Mouse (Mus musculus): ENCODE measurements around the gene Gm20696. TPM values are rescaled to one million over a fixed set of nuclear protein-coding genes. Genes with fewer than 3 reads are reported as not detected.

Gene Gm20696
- polyA plus RNA-seq, 1 experiment from 2014 or later: 2.7 TPM

GRCm38 (mm10) chr6:99636121-99636520 lies 30.5 kb downstream of the Gm20696 start:
- no peak overlapping the region for H3K9ac ChIP-seq
- peaks cover 16% of the 10 kb centered on the region for H3K4me1 ChIP-seq (replicated peaks)
- no peaks in the 10 kb centered on the region for H3K9me3 ChIP-seq
- no peak overlapping the region for H3K4me2 ChIP-seq
- 48% methylated on average over 9 of the region's 9 CpGs for WGBS
- H3K36me3 ChIP-seq: peaks cover 15% of the 10 kb centered on the region; the same call in 1 of the 2 replicates
- no peak overlapping the region for H3K4me3 ChIP-seq
- ATAC-seq (ENCODE audit: low read depth): no peak
- no peak overlapping the region for H3K27ac ChIP-seq (replicated peaks)
- H3K27me3 ChIP-seq: no peaks in the 10 kb centered on the region

- no peak overlapping the region for H3K4me2 ChIP-seq
- H3K9ac ChIP-seq: no peak overlapping the region
- H3K36me3 ChIP-seq: peaks cover 8% of the 10 kb centered on the region
- H3K9me3 ChIP-seq: no peaks in the 10 kb centered on the region
- H3K27me3 ChIP-seq: 0 out of 2 replicates have a peak, but pooled peaks cover 2% of the 10 kb centered on the region
- peaks cover 16% of the 10 kb centered on the region for H3K4me1 ChIP-seq (replicated peaks)
- no peak overlapping the region for H3K4me3 ChIP-seq
- ATAC-seq (ENCODE audit: low read depth): no peak
- 91% methylated on average over 32 of the region's 32 CpGs for WGBS
- H3K27ac ChIP-seq (replicated peaks): no peak overlapping the region
Observed at GRCm38 (mm10) chr6:99632121-99632980, 34.2 kb downstream of the Gm20696 start.

DNA sequence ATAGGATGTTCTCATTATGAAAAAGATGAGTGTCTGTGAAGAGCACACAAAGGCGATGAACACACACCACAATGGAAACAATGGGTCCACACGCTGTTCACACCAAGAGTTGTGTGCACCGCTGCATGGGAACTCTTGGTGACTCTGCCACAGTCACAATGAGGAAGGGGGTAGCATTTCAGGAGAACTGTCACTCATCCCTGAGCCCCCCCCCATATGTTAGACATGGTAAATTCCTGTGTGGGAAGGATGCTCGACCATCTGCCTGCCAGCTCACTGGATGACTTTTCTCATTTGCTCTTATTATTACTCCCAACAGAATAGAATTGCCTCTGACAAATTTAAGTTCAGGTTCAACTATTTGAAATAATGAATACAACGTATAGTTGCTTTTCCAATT lies 35.0 kb downstream of the Gm20696 start:
- Histone ChIP-seq H3K4me3 (no peak overlapping the region), H3K4me2 (no peak overlapping the region), H3K27ac (replicated peaks) (no peak overlapping the region), H3K27me3 (0 out of 2 replicates have a peak, but pooled peaks cover 2% of the 10 kb centered on the region), H3K4me1 (replicated peaks) (peaks cover 9% of the 10 kb centered on the region), H3K9me3 (no peaks in the 10 kb centered on the region), H3K9ac (no peak overlapping the region), H3K36me3 (peaks cover 8% of the 10 kb centered on the region)
- no peak for ATAC-seq (ENCODE audit: low read depth)
- WGBS: 81% methylated on average over 5 of the region's 5 CpGs

DNA sequence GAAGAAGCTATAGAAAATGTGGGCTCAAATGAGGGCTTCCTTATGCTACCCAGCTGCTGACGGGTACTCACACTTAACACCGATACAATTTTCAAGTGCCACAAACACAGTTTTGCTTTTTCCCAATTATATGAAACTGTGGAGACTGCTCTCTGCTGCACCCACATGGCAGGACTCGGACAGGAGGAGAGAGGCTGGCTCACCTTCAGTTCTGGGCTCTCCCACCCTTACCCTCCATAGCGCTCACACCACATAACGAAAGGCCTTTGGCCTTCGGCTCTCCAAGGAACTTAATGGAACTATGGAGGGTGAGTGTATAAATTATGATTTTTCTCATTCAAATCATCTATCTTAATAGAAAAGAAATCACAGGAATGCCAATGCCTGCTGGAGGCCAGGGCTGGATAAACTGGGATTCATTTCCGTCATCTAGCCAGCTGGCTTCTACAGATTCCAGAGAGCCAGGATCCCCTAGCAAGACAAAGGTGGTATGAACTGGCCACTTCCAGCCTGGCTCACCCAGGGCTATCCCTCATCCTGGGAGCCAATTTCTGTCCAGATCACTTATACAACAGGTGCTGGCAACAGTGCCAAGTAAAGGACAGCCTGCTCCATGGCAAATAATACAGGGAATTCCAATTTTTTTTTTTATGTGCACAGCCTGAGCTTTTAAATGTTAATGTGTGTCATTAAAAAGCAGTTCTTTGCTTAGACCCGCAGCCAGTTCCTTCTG lies 36.7 kb downstream of the Gm20696 start:
- Histone ChIP-seq H3K4me1 (replicated peaks) (peaks cover 6% of the 10 kb centered on the region; the same call in 1 of the 2 replicates), H3K4me2 (no peak overlapping the region), H3K4me3 (no peak overlapping the region), H3K27ac (replicated peaks) (no peak overlapping the region), H3K27me3 (0 out of 2 replicates have a peak, but pooled peaks cover 2% of the 10 kb centered on the region), H3K9me3 (no peaks in the 10 kb centered on the region), H3K9ac (no peak overlapping the region), H3K36me3 (peaks cover 8% of the 10 kb centered on the region)
- WGBS: 70% methylated on average over 8 of the region's 8 CpGs
- ATAC-seq (ENCODE audit: low read depth): no peak

DNA sequence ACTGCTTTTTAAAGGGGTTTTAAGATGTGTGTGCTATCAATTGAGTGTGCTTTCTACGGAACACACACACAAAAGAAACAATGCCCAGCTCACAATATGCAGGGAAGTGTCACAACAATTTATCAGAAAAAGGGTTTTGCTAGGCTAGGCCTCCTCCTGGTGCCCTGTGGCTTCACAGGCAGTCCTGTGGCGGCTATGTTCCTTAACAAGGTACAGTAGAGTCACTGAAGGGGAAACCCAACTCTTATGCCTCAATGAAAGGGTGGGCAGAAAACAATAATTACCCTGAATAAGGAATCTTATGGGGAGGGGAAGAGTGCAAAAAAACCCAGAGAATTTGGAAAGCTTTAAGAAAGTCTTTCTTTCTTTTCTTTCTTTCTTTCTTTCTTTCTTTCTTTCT lies 40.2 kb downstream of the Gm20696 start:
- no peak for ATAC-seq (ENCODE audit: low read depth)
- Histone ChIP-seq H3K27me3 (peaks cover 7% of the 10 kb centered on the region), H3K27ac (replicated peaks) (no peak overlapping the region), H3K9ac (no peak overlapping the region), H3K4me1 (replicated peaks) (peaks cover 23% of the 10 kb centered on the region), H3K36me3 (peaks cover 5% of the 10 kb centered on the region), H3K9me3 (no peaks in the 10 kb centered on the region), H3K4me2 (no peak overlapping the region), H3K4me3 (no peak overlapping the region)
- whole genome bisulfite sequencing: 40% methylated on average over 2 of the region's 2 CpGs

- H3K9me3 ChIP-seq: no peaks in the 10 kb centered on the region
- WGBS: 35% methylated on average over 7 of the region's 7 CpGs
- peaks cover 2% of the 10 kb centered on the region for H3K36me3 ChIP-seq
- no peak overlapping the region for H3K9ac ChIP-seq
- H3K27me3 ChIP-seq: peaks cover 7% of the 10 kb centered on the region
- H3K4me2 ChIP-seq: no peak overlapping the region
- peaks cover 28% of the 10 kb centered on the region for H3K4me1 ChIP-seq (replicated peaks)
- no peak overlapping the region for H3K27ac ChIP-seq (replicated peaks)
- H3K4me3 ChIP-seq: no peak overlapping the region
- no peak for ATAC-seq (ENCODE audit: low read depth)
Observed at GRCm38 (mm10) chr6:99625803-99626202, 40.8 kb downstream of the Gm20696 start.

- no peak for ATAC-seq (ENCODE audit: low read depth)
- Histone ChIP-seq H3K27me3 (peaks cover 7% of the 10 kb centered on the region), H3K9me3 (no peaks in the 10 kb centered on the region), H3K4me2 (no peak overlapping the region), H3K27ac (replicated peaks) (no peak overlapping the region), H3K36me3 (no peaks in the 10 kb centered on the region; the same call in 1 of the 2 replicates), H3K4me1 (replicated peaks) (peaks cover 28% of the 10 kb centered on the region), H3K4me3 (no peak overlapping the region), H3K9ac (no peak overlapping the region)
- 65% methylated on average over 7 of the region's 7 CpGs for WGBS
Observed at GRCm38 (mm10) chr6:99625306-99625705, 41.3 kb downstream of the Gm20696 start.

DNA sequence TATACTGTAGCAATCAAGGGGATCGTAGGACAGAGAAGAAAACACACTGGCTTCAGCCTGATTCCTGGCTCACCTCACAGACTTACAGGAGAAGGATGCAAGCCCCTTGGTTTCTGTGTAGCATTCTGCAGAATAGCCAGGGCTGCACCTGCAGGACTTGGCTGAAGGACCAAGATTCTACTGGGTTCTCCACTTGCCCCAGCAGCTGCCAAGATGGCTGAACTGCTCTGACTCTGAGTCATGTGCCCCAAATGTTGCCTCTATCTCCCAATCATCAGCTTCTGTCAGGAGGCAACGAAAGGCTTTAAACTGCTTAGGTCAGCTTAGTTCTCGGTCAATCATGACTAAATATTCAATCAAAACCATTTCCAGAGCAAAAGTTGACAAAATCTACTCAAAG lies 42.1 kb downstream of the Gm20696 start:
- H3K4me2 ChIP-seq: no peak overlapping the region
- H3K4me1 ChIP-seq (replicated peaks): peaks cover 28% of the 10 kb centered on the region
- no peak overlapping the region for H3K9ac ChIP-seq
- ATAC-seq (ENCODE audit: low read depth): no peak
- no peaks in the 10 kb centered on the region; the same call in 1 of the 2 replicates for H3K36me3 ChIP-seq
- WGBS: 90% methylated on average over 3 of the region's 3 CpGs
- peaks cover 7% of the 10 kb centered on the region for H3K27me3 ChIP-seq
- no peak overlapping the region for H3K27ac ChIP-seq (replicated peaks)
- H3K9me3 ChIP-seq: no peaks in the 10 kb centered on the region
- no peak overlapping the region for H3K4me3 ChIP-seq

DNA sequence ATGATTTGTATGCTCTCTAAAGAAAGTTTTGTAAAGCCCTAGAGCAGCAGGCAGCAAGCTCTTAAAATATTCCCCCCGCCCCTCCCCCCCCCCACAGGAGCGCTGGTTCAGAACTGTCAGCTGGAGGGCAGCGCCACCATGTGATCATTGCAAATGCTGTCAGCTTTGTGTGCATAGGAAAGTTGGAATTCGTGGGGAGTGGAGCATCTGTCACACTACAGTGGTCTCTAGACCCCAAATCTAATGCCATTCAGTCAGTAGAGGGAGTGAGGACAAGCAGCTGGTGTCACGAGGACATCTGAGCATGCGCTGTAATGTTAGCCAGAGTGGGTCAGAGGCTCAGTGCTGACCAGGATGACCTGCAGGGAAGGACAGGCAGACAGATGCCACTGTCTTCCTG lies 43.0 kb downstream of the Gm20696 start:
- WGBS: 11% methylated on average over 6 of the region's 6 CpGs
- Histone ChIP-seq H3K9ac (no peak overlapping the region), H3K36me3 (no peaks in the 10 kb centered on the region), H3K27me3 (peaks cover 7% of the 10 kb centered on the region), H3K4me2 (no peak overlapping the region), H3K9me3 (no peaks in the 10 kb centered on the region), H3K4me1 (replicated peaks) (peaks cover 28% of the 10 kb centered on the region), H3K27ac (replicated peaks) (no peak overlapping the region), H3K4me3 (no peak overlapping the region)
- ATAC-seq (ENCODE audit: low read depth): peak; percentile 40; the same call in 1 of the 2 replicates

DNA sequence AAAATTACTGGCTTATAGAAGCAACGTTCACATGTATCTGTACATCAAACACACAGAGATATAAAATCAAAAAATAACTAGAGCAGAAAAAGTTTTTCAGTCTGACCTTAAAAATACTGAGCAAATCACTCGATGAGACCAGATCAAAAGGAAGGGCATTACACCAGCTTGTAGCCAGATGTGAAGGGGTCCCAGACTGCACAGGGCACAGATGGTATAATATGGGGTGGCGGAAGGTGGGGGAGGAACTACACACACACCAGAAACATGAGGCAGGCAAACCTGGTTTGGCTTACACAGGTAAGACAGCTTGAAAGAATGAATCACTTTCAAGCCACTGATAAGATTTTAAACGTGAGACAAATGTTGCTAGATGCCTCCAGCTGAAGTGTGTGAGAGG lies 45.4 kb downstream of the Gm20696 start:
- no peak overlapping the region for H3K4me2 ChIP-seq
- peaks cover 5% of the 10 kb centered on the region for H3K27me3 ChIP-seq
- ATAC-seq (ENCODE audit: low read depth): no peak
- peaks cover 39% of the 10 kb centered on the region for H3K4me1 ChIP-seq (replicated peaks)
- no peaks in the 10 kb centered on the region for H3K9me3 ChIP-seq
- no peak overlapping the region for H3K9ac ChIP-seq
- H3K36me3 ChIP-seq: no peaks in the 10 kb centered on the region
- 65% methylated on average over 4 of the region's 4 CpGs for WGBS
- H3K4me3 ChIP-seq: no peak overlapping the region
- H3K27ac ChIP-seq (replicated peaks): no peak overlapping the region

- whole genome bisulfite sequencing: 73% methylated on average over 7 of the region's 7 CpGs
- peaks cover 5% of the 10 kb centered on the region for H3K27me3 ChIP-seq
- no peak overlapping the region for H3K27ac ChIP-seq (replicated peaks)
- H3K9ac ChIP-seq: no peak overlapping the region
- H3K4me3 ChIP-seq: no peak overlapping the region
- H3K4me2 ChIP-seq: no peak overlapping the region
- peaks cover 39% of the 10 kb centered on the region for H3K4me1 ChIP-seq (replicated peaks)
- no peaks in the 10 kb centered on the region for H3K36me3 ChIP-seq
- H3K9me3 ChIP-seq: no peaks in the 10 kb centered on the region
- no peak for ATAC-seq (ENCODE audit: low read depth)
Observed at GRCm38 (mm10) chr6:99620471-99620870, 46.1 kb downstream of the Gm20696 start.

GRCm38 (mm10) chr6:99619964-99620363 lies 46.6 kb downstream of the Gm20696 start:
- no peak overlapping the region for H3K4me3 ChIP-seq
- no peaks in the 10 kb centered on the region for H3K36me3 ChIP-seq
- H3K27me3 ChIP-seq: peaks cover 5% of the 10 kb centered on the region
- H3K9ac ChIP-seq: no peak overlapping the region
- H3K9me3 ChIP-seq: no peaks in the 10 kb centered on the region
- no peak overlapping the region for H3K27ac ChIP-seq (replicated peaks)
- WGBS: 68% methylated on average over 8 of the region's 8 CpGs
- ATAC-seq (ENCODE audit: low read depth): no peak
- H3K4me1 ChIP-seq (replicated peaks): peaks cover 44% of the 10 kb centered on the region
- no peak overlapping the region for H3K4me2 ChIP-seq
